In the genomic region with DNA sequence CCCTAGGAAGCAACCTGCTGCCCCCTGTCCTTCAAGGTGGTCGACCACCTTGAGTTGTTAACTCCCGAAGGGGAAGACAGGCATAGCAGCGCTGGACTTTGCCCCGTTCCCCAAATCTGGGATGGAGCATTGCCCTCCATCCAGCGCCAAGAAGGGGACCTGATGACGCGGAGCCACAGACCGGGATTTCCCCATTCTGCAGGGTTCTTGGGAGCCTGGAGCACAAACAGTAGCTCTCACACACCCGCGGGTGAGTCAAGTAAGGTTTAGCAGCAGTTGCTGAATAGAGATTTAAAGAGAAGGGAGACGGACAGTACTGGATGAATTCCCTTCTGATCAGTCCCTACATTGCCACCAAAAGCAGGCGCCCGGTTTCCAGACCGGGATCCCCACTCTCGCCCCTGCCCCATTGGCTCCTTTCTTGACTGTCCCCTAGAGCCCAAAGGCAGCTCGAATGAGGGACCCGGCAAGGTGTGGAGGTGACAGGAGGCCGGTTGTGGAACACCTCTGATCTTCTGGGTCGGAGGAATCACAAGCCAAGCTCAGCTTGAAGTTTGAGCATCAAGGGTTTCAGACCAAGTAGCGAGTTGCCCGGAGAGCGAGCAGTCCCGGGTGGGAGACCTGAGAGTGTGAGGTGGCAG, we compare ENCODE assay signal across 9 mouse cellular contexts. TPM values are rescaled to one million over a fixed set of nuclear protein-coding genes. Genes with fewer than 3 reads are reported as not detected.
DNase-seq lines count a peak whose midpoint lies in the region; ATAC-seq and TF ChIP-seq lines count a peak whose summit lies in the region.
"Had no signal": no experiment of that assay in that cellular context is flagged by ENCODE, and none has a peak within 500 bp of the region (broad histone marks: within the 10 kb centered on the region; RNA-seq: fewer than 3 reads in every experiment).

No protein-coding gene starts in this region.

- peak overlapping the region; percentile 58 to 67 for H3K4me3 ChIP-seq in heart, embryonic 14.5 days (ENCODE audit: control insufficient read depth in 1 of 2, insufficient read depth in 1 of 2, low read depth in 1 of 2, low read length in 2 of 2)
- H3K4me3 ChIP-seq in forebrain, embryonic 14.5 days (ENCODE audit: low read depth, low read length) = peak overlapping the region; percentile 53
- H3K4me3 ChIP-seq in liver, embryonic 13.5 days (replicated peaks) = peak overlapping the region; percentile 33
- peak overlapping the region; percentile 48 for H3K4me3 ChIP-seq in stomach, postnatal 0 days (ENCODE audit: low read depth, low read length)

- no peak for DNase-seq in heart, adult 11 months
- DNase-seq in WW6 (ENCODE audit: low read depth, low spot score) = peak; percentile 14
- peak; percentile 32 for DNase-seq in forebrain, embryonic 14.5 days (ENCODE audit: low spot score)
- no peak for DNase-seq in liver, embryonic 13.5 days
- DNase-seq in stomach, postnatal 0 days (ENCODE audit: low spot score) = no peak
- DNase-seq in spleen, postnatal 10 days (ENCODE audit: low spot score in 2 of 2) = no peak
- no peak for DNase-seq in urinary bladder, adult 18-20 months (ENCODE audit: low spot score in 2 of 2)

- H3K27ac ChIP-seq in heart, embryonic 14.5 days (replicated peaks in 1 of 2; ENCODE audit: control insufficient read depth in 1 of 2, insufficient read depth in 1 of 2, low read depth in 2 of 2, low read length in 2 of 2) = no peak overlapping the region
- 0 out of 2 replicates have a peak overlapping the region, but pooled peaks have one; percentile 57 for H3K27ac ChIP-seq in forebrain, embryonic 14.5 days (ENCODE audit: low read depth, low read length)
- no peak overlapping the region for H3K27ac ChIP-seq in liver, embryonic 13.5 days
- H3K27ac ChIP-seq in stomach, postnatal 0 days (replicated peaks) = peak overlapping the region; percentile 35; the same call in 1 of the 2 replicates

- H3K9me3 ChIP-seq in heart, embryonic 14.5 days (ENCODE audit: control insufficient read depth, low read length) = no peaks in the 10 kb centered on the region
- H3K9me3 ChIP-seq in forebrain, embryonic 14.5 days (replicated peaks; ENCODE audit: control insufficient read depth, low read length) = 0 out of 2 replicates have a peak, but pooled peaks cover 6% of the 10 kb centered on the region
- H3K9me3 ChIP-seq in liver, embryonic 13.5 days (replicated peaks) = no peaks in the 10 kb centered on the region; the same call in 1 of the 2 replicates
- no peaks in the 10 kb centered on the region for H3K9me3 ChIP-seq in stomach, postnatal 0 days (ENCODE audit: control insufficient read depth, low read length)

- TF ChIP-seq EP300 in stomach, postnatal 0 days (optimal IDR thresholded peaks at IDR 0.05) = no peak

- 5% methylated on average over 23 of the region's 23 CpGs for WGBS in heart, embryonic 14.5 days
- WGBS in forebrain, embryonic 14.5 days = 4% methylated on average over 23 of the region's 23 CpGs
- WGBS in liver, embryonic 13.5 days (ENCODE audit: insufficient replicate concordance) = 5% methylated on average over 23 of the region's 23 CpGs
- WGBS in stomach, postnatal 0 days = 2% methylated on average over 23 of the region's 23 CpGs

- H3K4me1 ChIP-seq in heart, embryonic 14.5 days (ENCODE audit: control insufficient read depth in 2 of 2, insufficient read depth in 2 of 2, low read length in 2 of 2) = peaks cover 0 to 2% of the 10 kb centered on the region in 2 experiments; a peak in 1 of 4 replicates
- no peaks in the 10 kb centered on the region for H3K4me1 ChIP-seq in forebrain, embryonic 14.5 days (ENCODE audit: control insufficient read depth, insufficient read depth, low read length)
- no peaks in the 10 kb centered on the region for H3K4me1 ChIP-seq in liver, embryonic 13.5 days (replicated peaks)
- H3K4me1 ChIP-seq in stomach, postnatal 0 days (replicated peaks; ENCODE audit: control insufficient read depth, insufficient read depth) = no peaks in the 10 kb centered on the region

- H3K9ac ChIP-seq in heart, embryonic 14.5 days (ENCODE audit: low read length) = peak overlapping the region; percentile 67
- peak overlapping the region; percentile 70 for H3K9ac ChIP-seq in forebrain, embryonic 14.5 days (ENCODE audit: low read length)
- H3K9ac ChIP-seq in liver, embryonic 13.5 days = no peak overlapping the region
- H3K9ac ChIP-seq in stomach, postnatal 0 days (ENCODE audit: low read length) = peak overlapping the region; percentile 48

- H3K36me3 ChIP-seq in heart, embryonic 14.5 days (ENCODE audit: control insufficient read depth, insufficient read depth, low read length) = no peaks in the 10 kb centered on the region
- no peaks in the 10 kb centered on the region for H3K36me3 ChIP-seq in forebrain, embryonic 14.5 days (ENCODE audit: control insufficient read depth, insufficient read depth, low read length)
- H3K36me3 ChIP-seq in liver, embryonic 13.5 days = no peaks in the 10 kb centered on the region
- no peaks in the 10 kb centered on the region for H3K36me3 ChIP-seq in stomach, postnatal 0 days (ENCODE audit: control insufficient read depth, insufficient read depth, low read length)

- H3K27me3 ChIP-seq in heart, embryonic 14.5 days (ENCODE audit: control insufficient read depth, insufficient read depth, low read length) = peaks cover 31% of the 10 kb centered on the region
- H3K27me3 ChIP-seq in forebrain, embryonic 14.5 days (replicated peaks; ENCODE audit: control insufficient read depth, insufficient read depth, low read length) = 0 out of 2 replicates have a peak, but pooled peaks cover 8% of the 10 kb centered on the region
- H3K27me3 ChIP-seq in liver, embryonic 13.5 days = peaks cover 36% of the 10 kb centered on the region
- H3K27me3 ChIP-seq in stomach, postnatal 0 days (ENCODE audit: control insufficient read depth, insufficient read depth, low read length) = no peaks in the 10 kb centered on the region; the same call in 1 of the 2 replicates
- H3K27me3 ChIP-seq: CH12.LX had no signal

- no peak for TF ChIP-seq CTCF in stomach, postnatal 0 days (IDR thresholded peaks at IDR 0.05; ENCODE audit: low read depth)

- H3K4me2 ChIP-seq in heart, embryonic 14.5 days (ENCODE audit: low read length) = peak overlapping the region; percentile 91
- peak overlapping the region; percentile 86 for H3K4me2 ChIP-seq in forebrain, embryonic 14.5 days (ENCODE audit: low read length)
- peak overlapping the region; percentile 43 for H3K4me2 ChIP-seq in liver, embryonic 13.5 days
- peak overlapping the region; percentile 63 for H3K4me2 ChIP-seq in stomach, postnatal 0 days (replicated peaks; ENCODE audit: low read depth)

- no peak for ATAC-seq in heart, embryonic 14.5 days (ENCODE audit: insufficient number of reproducible peaks, insufficient read depth, low FRiP score, low read depth)
- peak; percentile 3; the same call in 1 of the 2 replicates for ATAC-seq in forebrain, embryonic 14.5 days
- no peak for ATAC-seq in liver, embryonic 13.5 days (ENCODE audit: low read depth)
- no peak for ATAC-seq in stomach, postnatal 0 days (ENCODE audit: low FRiP score, low TSS enrichment)

RNA-seq across cellular contexts. Expression of a gene that starts 0.7 kb away (rescaled TPM):
- 6.6 and 7.9 TPM in 2 replicates for polyA plus RNA-seq in heart, embryonic 14.5 days (2014; fragmentation: Nextera tagmentation; extraction: Ambion mirVana)
- 2.3 and 5.0 TPM in 2 replicates for polyA plus RNA-seq in forebrain, embryonic 14.5 days (2014; fragmentation: Nextera tagmentation; extraction: Ambion mirVana)
- 0.05 and 0.12 TPM in 2 replicates for polyA plus RNA-seq in liver, embryonic 13.5 days (2015; fragmentation: Nextera tagmentation; extraction: Ambion mirVana)
- polyA plus RNA-seq in stomach, postnatal 0 days (2015; fragmentation: Nextera tagmentation; extraction: Ambion mirVana) = 2.0 and 2.1 TPM in 2 replicates

Comparison
In these comparisons a context has a peak if more than half of its experiments do, and no peak if none do; other contexts are left out.
1. H3K27ac ChIP-seq: peak in forebrain, embryonic 14.5 days (single experiment) and stomach, postnatal 0 days (single experiment); none in heart, embryonic 14.5 days (0 of 2) and liver, embryonic 13.5 days (single experiment).
2. DNase-seq: peak in WW6 (single experiment) and forebrain, embryonic 14.5 days (single experiment); none in heart, adult 11 months (single experiment), liver, embryonic 13.5 days (single experiment), stomach, postnatal 0 days (single experiment), spleen, postnatal 10 days (0 of 2) and urinary bladder, adult 18-20 months (0 of 2).
3. Peak in every context shown above with its lines, with median percentiles within 50 percentile points of each other: H3K4me2 ChIP-seq and H3K4me3 ChIP-seq.